Mouse (Mus musculus) ovary, postnatal 14 days (tissue): ENCODE measurements around the gene Gm49354.
"Not testable (repeated sequence)": the region's sequence is repeated elsewhere in the genome, so short reads cannot be mapped to it uniquely, and the experiment has no call there.

Experiments used
- DNase-seq: peaks from one replicate; pipeline ENCODE4 v3.0.0; 2022; ENCODE audit warnings: low spot score

Gene Gm49354

GRCm38 (mm10) chr13:59766786-59767515 is 15.1 kb downstream of the Gm49354 start:
- DNase-seq: no peak

GRCm38 (mm10) chr13:59762791-59763190 is 19.3 kb downstream of the Gm49354 start:
- DNase-seq: no peak

GRCm38 (mm10) chr13:59756906-59757305 is 25.1 kb downstream of the Gm49354 start:
- no peak for DNase-seq

GRCm38 (mm10) chr13:59750310-59750709 is 31.7 kb downstream of the Gm49354 start:
- DNase-seq: no peak

DNA sequence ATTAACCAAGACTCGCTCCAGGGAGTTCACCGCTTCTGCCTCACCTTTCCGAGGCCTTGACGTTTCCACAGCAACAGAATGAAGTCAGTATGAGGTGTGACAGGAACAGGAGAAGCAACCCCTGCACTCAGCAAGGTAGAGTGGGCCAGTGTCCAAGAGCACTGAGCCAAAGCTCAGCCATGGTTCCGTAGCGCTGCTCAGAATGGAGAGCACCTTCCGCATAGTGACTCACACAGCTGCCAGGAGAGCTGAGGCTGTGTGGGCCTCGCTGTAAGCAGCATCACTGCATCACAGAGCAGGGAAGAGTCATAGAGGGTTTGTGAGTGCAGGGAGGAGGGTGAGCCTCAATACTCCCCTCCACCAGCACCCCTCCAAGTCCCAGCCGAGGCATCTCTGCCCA is 35.3 kb downstream of the Gm49354 start, which contains the start of gene 1700014D04Rik:
1700014D04Rik (minus strand) TSS at position 42 of the 400 bp plus-strand sequence.
- DNase-seq: no peak

DNA sequence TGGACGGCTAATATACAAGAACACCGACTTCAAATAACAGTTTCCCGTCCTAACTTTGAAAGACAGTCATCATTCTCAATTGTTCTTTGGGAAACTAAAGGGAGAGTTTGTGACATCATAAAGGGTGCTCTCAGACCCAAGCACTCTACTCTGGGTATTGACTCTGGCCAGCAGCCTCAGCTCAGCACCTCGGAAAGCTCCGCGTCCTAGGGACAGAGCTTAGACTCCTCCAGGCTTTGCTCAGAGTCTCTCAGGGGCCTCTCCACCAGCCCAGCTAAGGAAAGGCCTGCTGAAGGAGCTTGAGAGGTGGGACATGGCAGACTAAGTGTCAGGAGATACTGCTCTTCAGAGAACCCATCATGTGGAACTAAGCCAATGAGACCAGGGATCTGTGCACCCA is 35.9 kb downstream of the Gm49354 start:
- no peak for DNase-seq

DNA sequence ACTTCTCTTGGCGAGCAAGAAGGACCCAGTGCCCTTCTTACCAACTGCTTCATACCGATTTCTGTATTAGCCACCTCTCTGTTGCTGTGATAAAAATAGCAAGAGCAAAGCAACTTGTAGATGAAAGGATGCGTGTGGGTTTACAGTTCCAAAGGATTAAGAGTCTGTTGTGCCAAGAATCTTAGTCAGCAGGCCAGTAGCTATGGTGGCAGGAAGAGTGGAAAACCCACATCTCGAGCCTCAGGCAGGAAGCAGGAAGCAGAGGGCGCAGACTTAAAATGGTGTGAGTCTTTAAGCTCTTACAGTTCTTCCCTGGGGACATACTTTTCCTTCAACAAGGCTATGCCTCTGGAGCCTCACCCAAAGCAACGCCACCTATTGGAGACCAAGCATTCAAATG is 36.6 kb downstream of the Gm49354 start:
- no peak for DNase-seq

DNA sequence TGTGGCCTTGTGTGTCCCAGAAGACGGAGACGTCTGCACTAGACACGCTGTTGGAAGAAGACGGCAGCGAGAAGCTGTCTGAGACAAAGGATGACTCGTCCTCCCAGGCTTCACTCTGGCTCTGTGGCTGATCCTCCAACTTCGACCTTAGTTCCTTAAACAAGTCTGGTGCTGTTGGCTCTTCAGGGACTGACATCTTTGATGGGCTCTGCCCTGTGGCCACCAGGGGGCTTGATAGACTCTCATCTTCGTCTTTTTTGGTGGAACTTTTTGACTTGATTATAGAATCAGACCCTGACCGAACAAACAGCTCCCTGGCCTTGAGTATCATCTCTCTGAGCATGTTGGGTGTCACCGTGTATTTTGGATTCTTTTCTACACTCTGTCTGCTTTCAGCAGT is 40.3 kb downstream of the Gm49354 start:
- no peak for DNase-seq

DNA sequence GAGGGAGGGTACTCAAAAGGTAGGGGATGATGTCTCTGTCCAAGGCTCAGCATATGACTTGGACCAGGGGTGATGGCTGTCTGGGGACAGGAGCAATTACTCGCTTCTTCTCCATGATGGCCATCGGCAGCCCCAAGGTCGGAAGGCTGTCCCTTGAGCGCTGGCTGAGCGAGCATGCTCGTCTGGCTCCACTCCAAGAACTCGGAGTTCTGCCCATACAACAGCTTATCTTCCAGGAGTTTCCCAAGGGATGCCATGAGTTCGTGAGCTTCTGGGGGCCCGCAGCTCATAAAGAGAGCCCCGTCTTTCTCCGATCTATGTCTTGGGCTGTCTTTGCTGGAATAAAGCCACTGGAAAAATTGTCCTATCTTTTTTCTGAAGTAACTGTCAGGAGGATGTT is 40.9 kb downstream of the Gm49354 start:
- no peak for DNase-seq

GRCm38 (mm10) chr13:59739397-59739796 is 42.6 kb downstream of the Gm49354 start:
- no peak for DNase-seq

- DNase-seq: no peak
These were observed 43.6 kb downstream of the Gm49354 start for GRCm38 (mm10) chr13:59738455-59738854.

GRCm38 (mm10) chr13:59735190-59735589 is 46.9 kb downstream of the Gm49354 start:
- DNase-seq: no peak

GRCm38 (mm10) chr13:59734347-59734746 is 47.7 kb downstream of the Gm49354 start:
- not testable (repeated sequence) for DNase-seq

- no peak for DNase-seq
These were observed 48.1 kb downstream of the Gm49354 start for GRCm38 (mm10) chr13:59733936-59734335.

DNA sequence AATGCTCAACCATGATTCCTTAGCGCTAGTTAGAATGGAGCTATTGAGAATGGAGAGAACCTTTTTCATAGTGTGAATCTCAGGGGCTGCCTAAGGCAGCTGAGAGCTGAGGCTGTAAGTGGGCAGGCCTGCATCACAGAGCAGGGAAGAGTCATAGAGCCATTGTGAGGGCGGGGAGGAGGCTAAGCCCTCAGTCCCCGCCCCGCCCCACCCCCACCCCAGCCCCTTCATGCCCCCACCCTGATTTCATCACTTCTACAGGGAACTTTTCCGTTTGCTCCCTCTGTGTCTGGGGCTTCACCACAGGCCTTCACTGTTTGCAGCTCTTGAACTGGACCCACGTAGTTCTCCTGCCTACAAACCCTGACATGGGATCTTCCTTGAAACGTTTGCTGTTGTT is 50.4 kb downstream of the Gm49354 start, which contains the start of gene Spata31d1d:
Spata31d1d (minus strand) TSS at position 101 of the 400 bp plus-strand sequence.
- no peak for DNase-seq

DNA sequence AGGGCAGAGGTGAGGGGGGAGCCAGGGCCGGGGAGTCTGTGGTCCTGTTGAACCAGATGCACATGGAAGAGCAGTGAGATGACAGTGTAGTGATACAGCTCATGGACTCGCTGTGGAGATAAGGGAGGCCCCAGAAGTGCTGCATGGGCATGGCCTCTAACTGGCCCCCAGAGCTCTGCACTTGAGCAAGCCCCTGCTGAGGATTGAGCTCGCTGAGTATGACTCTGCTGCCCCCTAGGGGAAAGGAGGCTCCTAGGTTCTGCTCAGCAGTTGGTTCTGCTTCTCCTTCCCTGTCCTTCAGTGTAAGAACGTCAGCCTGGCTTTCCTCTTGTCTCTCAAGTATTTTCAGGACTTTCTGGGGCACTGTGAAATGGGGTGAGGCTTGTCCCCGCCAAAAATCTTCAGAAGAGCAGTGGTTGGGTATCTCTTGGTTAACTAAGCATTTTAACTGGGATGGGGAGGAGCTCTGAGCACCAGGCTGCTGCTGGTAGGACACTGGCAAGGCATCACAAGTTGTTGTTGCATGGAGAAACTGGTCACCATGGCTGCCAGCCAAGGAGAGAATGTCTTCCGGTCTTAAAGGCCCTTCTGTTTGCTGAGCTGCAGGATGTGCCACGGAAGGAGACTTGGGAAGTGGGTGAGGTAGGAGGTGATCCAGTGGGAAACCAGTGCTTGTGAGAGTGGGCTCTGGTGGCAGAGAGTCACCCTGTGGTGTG is 53.5 kb downstream of the Gm49354 start:
- peak; percentile 77 for DNase-seq

DNA sequence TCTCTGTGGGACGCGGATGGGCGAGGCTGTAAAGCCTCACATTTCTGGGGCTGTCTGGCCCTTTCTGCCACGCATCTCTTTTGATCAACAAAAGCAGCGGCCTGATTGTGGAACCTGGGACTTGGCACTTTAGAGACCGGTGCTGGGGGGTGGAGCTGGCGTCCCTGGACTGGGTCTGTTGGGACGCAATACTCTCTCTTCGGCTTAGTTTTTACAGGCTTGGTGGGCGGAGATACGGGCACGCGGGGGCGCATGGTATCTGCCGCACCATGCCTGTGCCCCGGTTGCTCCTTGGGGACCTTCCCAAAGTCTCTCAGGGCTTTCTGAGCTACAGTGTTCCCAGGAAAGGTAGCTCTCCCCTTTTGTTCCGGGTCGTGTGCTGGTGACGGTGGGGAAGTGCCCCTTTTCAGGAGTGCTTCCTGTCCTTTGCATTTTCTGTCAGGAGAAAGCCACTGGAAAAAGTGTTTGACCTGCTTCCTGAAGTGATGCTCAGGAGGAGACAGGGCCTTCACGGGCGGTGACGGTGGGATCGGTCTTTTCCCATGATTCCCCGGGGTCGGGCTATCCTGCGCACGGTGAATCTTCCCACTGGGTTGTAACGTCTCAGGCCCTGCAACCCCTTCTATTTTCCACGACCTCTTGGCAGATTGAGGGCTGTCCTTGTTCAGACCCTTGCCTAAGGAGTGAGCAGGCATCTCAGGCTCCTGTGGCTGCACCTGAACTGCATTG is 55.7 kb downstream of the Gm49354 start:
- no peak for DNase-seq

- not testable (repeated sequence) for DNase-seq
These were observed 60.0 kb downstream of the Gm49354 start for GRCm38 (mm10) chr13:59722089-59722488.

GRCm38 (mm10) chr13:59719475-59719874 is 62.6 kb downstream of the Gm49354 start:
- DNase-seq: no peak

DNA sequence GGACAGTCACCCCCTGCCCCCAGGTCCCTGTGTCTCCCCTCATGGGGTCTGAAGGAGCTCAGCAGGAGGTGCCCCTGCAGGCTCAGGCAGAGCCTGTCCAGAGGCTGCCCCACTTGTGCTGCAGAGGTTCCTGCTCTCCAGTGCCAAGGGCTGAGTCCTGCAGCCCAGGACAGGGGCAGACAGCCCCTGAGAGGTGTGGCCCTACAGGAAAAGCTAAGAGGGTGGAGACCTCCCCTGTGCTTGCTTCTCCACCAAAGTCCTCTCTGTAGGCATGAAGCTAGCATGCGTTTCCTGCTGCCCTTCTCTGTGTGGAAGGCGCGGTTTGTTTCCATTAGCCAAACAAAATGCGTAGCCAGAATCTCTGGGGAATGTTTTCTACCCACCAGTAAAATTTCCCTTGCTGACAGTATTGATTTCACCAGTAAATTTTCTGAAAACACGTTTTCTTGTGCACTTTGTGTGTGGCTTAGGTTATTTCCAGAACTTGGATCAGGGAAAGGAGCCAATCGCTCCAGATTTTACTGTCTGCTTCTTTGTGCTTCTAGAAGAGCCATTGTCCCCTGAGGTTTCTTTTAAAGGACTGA is 63.1 kb downstream of the Gm49354 start:
- DNase-seq: not testable (repeated sequence)

GRCm38 (mm10) chr13:59713710-59714109 is 68.3 kb downstream of the Gm49354 start:
- DNase-seq: no peak

- DNase-seq: not testable (repeated sequence)
These were observed 70.1 kb downstream of the Gm49354 start, which contains the start of gene Spata31d1b for GRCm38 (mm10) chr13:59711984-59712383. TSS of gene Spata31d1b (plus strand) at chr13:59712284.
